Mouse (Mus musculus): ENCODE measurements around the gene Rsrc1.

- TF ChIP-seq POLR2A (IDR thresholded peaks at IDR 0.05; ENCODE audit: insufficient read depth, low read length) (no peak), EP300 (IDR thresholded peaks at IDR 0.05; ENCODE audit: insufficient read depth, low read depth, low read length) (no peak), CTCF (IDR thresholded peaks at IDR 0.05; ENCODE audit: low read depth, low read length) (no peak)
Measured at GRCm38 (mm10) chr3:66979491-66979890, 1.7 kb upstream of the Rsrc1 start.
